Mouse (Mus musculus) hindbrain, embryonic 12.5 days (tissue): ENCODE measurements around the gene Cmtm8. TPM values are rescaled to one million over a fixed set of nuclear protein-coding genes. Genes with fewer than 3 reads are reported as not detected.

Experiments used
- ATAC-seq: fragments of 200-750 bp; cut with Nextera tagmentation; 2 replicates; pipeline ENCODE4 v1.8.0; 2017; ENCODE audit warnings: moderate TSS enrichment; ENCODE audit not compliant: low FRiP score
- H3K27ac ChIP-seq: fragments of 300-500 bp; sonication (generic); 2 replicates; pipeline ENCODE4 v1.5.1; 2016; ENCODE audit warnings: mild to moderate bottlenecking
- H3K27me3 ChIP-seq: fragments of 300-500 bp; sonication (generic); 2 replicates; pipeline ENCODE4 v1.6.1; 2016; ENCODE audit warnings: mild to moderate bottlenecking
- H3K36me3 ChIP-seq: fragments of 300-500 bp; sonication (generic); 2 replicates; pipeline ENCODE4 v1.6.1; 2016; ENCODE audit warnings: mild to moderate bottlenecking
- H3K4me1 ChIP-seq: fragments of 300-500 bp; sonication (generic); 2 replicates; pipeline ENCODE4 v1.6.1; 2016
- H3K4me2 ChIP-seq: fragments of 300-500 bp; sonication (generic); replicated peaks from 2 replicates; pipeline ENCODE4 v1.6.1; 2016; ENCODE audit warnings: mild to moderate bottlenecking
- H3K4me3 ChIP-seq: fragments of 300-500 bp; sonication (generic); 2 replicates; pipeline ENCODE4 v1.5.1; 2016; ENCODE audit warnings: mild to moderate bottlenecking
- H3K9ac ChIP-seq: fragments of 300-500 bp; sonication (generic); 2 replicates; pipeline ENCODE4 v1.6.1; 2016; ENCODE audit warnings: mild to moderate bottlenecking, moderate library complexity
- H3K9me3 ChIP-seq: fragments of 300-500 bp; sonication (generic); replicated peaks from 2 replicates; pipeline ENCODE4 v1.6.1; 2016; ENCODE audit warnings: mild to moderate bottlenecking
- WGBS: fragments of 180-500 bp; shearing (Covaris S2); methylation state at CpG from one replicate; pipeline ENCODE4 v1.1.7; 2016; 5-methylcytosine and 5-hydroxymethylcytosine counted together
- polyA plus RNA-seq: library from polyadenylated mRNA; unstranded; fragments of >200 nt; fragmentation: Nextera tagmentation; extraction: Ambion mirVana; gene quantifications from 2 replicates; pipeline ENCODE4 v1.2.1, GENCODE M21; 2016

Gene Cmtm8
- polyA plus RNA-seq, 1 experiment from 2014 or later = 41.5 TPM

DNA sequence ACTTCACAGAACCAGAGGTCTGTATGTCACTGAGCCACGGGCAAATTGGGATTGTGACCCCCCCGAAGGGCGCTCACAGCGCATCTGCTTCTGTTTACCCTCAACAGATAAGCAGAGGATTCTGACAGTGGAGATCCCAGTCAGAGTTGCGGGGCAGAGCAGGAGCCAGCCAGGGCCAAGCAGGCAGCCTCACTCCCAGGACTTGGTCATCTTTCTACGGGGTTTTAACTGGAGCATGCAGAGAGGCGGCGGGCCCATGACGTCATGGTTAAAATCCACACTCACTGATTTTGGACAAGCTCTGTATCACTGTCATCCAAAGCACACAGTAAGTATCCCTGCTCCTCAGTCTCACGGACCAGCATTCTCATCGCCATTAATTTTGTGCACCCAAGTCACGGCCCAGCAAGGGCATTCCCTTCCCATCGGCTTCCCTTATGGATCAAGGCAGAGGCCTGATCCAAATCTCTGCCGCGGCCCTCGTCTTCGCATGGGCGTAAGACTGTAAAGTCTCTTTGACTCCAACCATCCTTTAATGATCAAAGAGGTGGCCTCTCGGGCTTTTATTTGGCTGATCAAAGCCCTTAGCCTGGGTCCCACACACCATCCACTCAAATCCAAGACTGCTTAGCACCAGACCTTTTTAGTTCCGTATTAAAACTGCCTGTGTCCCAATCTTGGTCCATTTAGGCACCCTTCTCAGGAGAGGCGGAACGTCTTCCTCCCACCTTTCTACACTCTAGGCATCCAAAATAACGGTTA is 63.8 kb downstream of the Cmtm8 start:
- H3K27ac ChIP-seq = no peak overlapping the region
- 32% methylated on average over 23 of the region's 23 CpGs for WGBS
- H3K27me3 ChIP-seq = no peaks in the 10 kb centered on the region; the same call in 1 of the 2 replicates
- peaks cover 22% of the 10 kb centered on the region for H3K4me1 ChIP-seq
- no peaks in the 10 kb centered on the region for H3K9me3 ChIP-seq
- H3K36me3 ChIP-seq = no peaks in the 10 kb centered on the region
- H3K4me3 ChIP-seq = peak overlapping the region; percentile 55
- H3K9ac ChIP-seq = peak overlapping the region; percentile 63
- peak overlapping the region; percentile 92 for H3K4me2 ChIP-seq
- peak; percentile 12; the same call in 1 of the 2 replicates for ATAC-seq

DNA sequence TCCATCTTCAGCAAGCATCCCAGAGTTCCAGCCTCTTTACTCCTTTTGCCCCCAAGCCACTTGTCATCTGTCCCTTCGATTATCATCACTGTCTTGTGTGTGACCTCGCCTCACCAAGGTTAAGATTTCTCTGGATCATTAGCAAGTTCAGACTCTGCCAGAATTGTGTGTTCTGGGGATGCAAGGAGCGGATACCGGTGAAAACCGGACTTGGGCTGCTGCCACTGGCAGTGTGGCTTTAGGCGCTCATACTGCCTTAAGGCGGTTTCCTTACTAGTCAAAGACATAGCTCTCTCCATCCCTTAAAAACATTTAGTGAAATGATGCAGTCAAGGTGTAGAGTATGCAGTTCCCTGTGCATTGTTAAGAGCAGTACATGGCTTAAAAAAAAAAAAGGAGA is 65.1 kb downstream of the Cmtm8 start:
- H3K4me1 ChIP-seq = peaks cover 27% of the 10 kb centered on the region
- no peak overlapping the region for H3K9ac ChIP-seq
- H3K9me3 ChIP-seq = no peaks in the 10 kb centered on the region
- H3K36me3 ChIP-seq = no peaks in the 10 kb centered on the region
- ATAC-seq = no peak
- H3K4me2 ChIP-seq = no peak overlapping the region
- no peak overlapping the region for H3K4me3 ChIP-seq
- H3K27ac ChIP-seq = no peak overlapping the region
- no peaks in the 10 kb centered on the region for H3K27me3 ChIP-seq
- 85% methylated on average over 7 of the region's 7 CpGs for WGBS

DNA sequence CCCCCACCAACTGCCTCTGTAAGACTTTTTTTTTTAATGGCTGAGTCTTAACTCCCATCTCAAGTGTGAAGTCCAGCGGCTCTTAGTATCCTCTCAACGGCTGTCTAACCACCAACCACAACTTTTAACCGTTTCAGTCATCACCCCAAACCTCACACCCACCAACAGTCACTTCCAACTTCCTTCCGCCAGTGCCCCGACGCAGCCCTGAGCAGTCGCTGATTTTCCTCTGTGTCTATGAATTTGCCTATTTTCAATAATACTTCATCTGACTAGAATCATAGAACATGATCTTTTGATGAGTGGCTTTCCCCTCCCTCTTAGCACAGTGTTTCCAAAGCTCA is 65.9 kb downstream of the Cmtm8 start:
- H3K9ac ChIP-seq = no peak overlapping the region
- no peak overlapping the region for H3K27ac ChIP-seq
- 96% methylated on average over 7 of the region's 7 CpGs for WGBS
- H3K4me3 ChIP-seq = no peak overlapping the region
- no peaks in the 10 kb centered on the region for H3K36me3 ChIP-seq
- ATAC-seq = no peak
- no peaks in the 10 kb centered on the region for H3K9me3 ChIP-seq
- no peaks in the 10 kb centered on the region for H3K27me3 ChIP-seq
- no peak overlapping the region for H3K4me2 ChIP-seq
- H3K4me1 ChIP-seq = peaks cover 27% of the 10 kb centered on the region

- H3K36me3 ChIP-seq = peaks cover 3% of the 10 kb centered on the region; the same call in 1 of the 2 replicates
- no peak overlapping the region for H3K4me3 ChIP-seq
- H3K27ac ChIP-seq = no peak overlapping the region
- 84% methylated on average over 6 of the region's 6 CpGs for WGBS
- H3K4me1 ChIP-seq = peaks cover 27% of the 10 kb centered on the region
- ATAC-seq = no peak
- H3K9me3 ChIP-seq = no peaks in the 10 kb centered on the region
- H3K4me2 ChIP-seq = no peak overlapping the region
- H3K9ac ChIP-seq = no peak overlapping the region
- no peaks in the 10 kb centered on the region for H3K27me3 ChIP-seq
These were observed 66.5 kb downstream of the Cmtm8 start for GRCm38 (mm10) chr9:114777178-114778046.

GRCm38 (mm10) chr9:114776361-114776760 is 67.6 kb downstream of the Cmtm8 start:
- H3K4me2 ChIP-seq = no peak overlapping the region
- peaks cover 21% of the 10 kb centered on the region for H3K4me1 ChIP-seq

DNA sequence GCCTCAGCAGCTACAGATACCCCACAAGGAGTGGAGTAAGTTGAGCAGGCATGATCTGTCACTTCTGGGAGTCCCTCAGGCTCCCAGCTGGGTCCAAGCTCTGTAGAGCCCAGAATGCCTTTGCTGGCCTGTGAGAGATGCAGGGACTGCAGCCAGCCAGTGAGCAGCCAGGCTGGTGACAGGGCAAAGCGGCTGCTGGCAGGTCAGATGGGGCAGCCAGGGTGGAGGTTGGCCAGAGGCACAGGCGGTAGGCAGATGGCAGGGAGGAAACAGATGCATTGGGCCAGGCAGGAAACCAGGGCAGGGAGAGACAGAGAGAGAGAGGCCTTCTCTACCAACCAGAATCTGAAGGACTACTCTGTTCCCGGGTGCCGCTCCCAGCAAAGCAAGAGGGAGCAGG is 68.7 kb downstream of the Cmtm8 start:
- Histone ChIP-seq H3K9ac (no peak overlapping the region), H3K27ac (0 out of 2 replicates have a peak overlapping the region, but pooled peaks have one; percentile 9), H3K36me3 (peaks cover 7% of the 10 kb centered on the region; the same call in 1 of the 2 replicates), H3K4me3 (no peak overlapping the region), H3K4me2 (no peak overlapping the region), H3K9me3 (no peaks in the 10 kb centered on the region), H3K4me1 (peaks cover 15% of the 10 kb centered on the region), H3K27me3 (no peaks in the 10 kb centered on the region)
- no peak for ATAC-seq
- WGBS = 57% methylated on average over 4 of the region's 4 CpGs

More at GRCm38 (mm10) chr9:114776361-114776760, 67.6 kb downstream of the Cmtm8 start:
- H3K36me3 ChIP-seq = peaks cover 7% of the 10 kb centered on the region; the same call in 1 of the 2 replicates
- no peaks in the 10 kb centered on the region for H3K27me3 ChIP-seq
- no peak for ATAC-seq
- no peak overlapping the region for H3K4me3 ChIP-seq
- H3K9ac ChIP-seq = no peak overlapping the region
- H3K27ac ChIP-seq = no peak overlapping the region
- WGBS = 91% methylated on average over 3 of the region's 3 CpGs
- H3K9me3 ChIP-seq = no peaks in the 10 kb centered on the region

GRCm38 (mm10) chr9:114774629-114775028 is 69.3 kb downstream of the Cmtm8 start:
- Histone ChIP-seq H3K36me3 (peaks cover 7% of the 10 kb centered on the region; the same call in 1 of the 2 replicates), H3K4me2 (no peak overlapping the region), H3K4me1 (peaks cover 11% of the 10 kb centered on the region), H3K27ac (no peak overlapping the region), H3K9ac (no peak overlapping the region), H3K27me3 (no peaks in the 10 kb centered on the region), H3K9me3 (no peaks in the 10 kb centered on the region), H3K4me3 (no peak overlapping the region)
- ATAC-seq = no peak
- WGBS = 78% methylated on average over 6 of the region's 6 CpGs

DNA sequence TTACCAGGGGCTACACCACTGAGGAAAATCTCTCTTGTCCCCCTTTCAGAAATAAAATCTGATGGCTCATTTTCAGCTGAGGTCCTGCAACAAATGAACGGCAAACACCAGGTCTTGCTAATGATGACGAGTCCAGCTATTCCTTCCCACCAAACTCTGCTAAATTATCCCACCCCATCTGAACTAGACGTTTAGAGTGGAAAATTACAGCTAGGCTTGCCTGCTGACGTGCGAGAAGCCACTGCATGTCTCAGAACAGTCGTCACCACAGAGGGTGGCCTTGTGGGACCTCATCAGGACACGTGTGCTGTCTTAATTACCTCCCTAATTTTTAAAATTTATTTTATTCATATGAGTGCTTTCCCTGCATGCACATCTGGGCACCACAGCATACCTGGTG is 72.4 kb downstream of the Cmtm8 start:
- H3K4me3 ChIP-seq = no peak overlapping the region

GRCm38 (mm10) chr9:114770224-114770623 is 73.7 kb downstream of the Cmtm8 start:
- Histone ChIP-seq H3K27me3 (no peaks in the 10 kb centered on the region), H3K27ac (no peak overlapping the region), H3K36me3 (peaks cover 7% of the 10 kb centered on the region; the same call in 1 of the 2 replicates), H3K4me3 (no peak overlapping the region), H3K9ac (no peak overlapping the region), H3K4me1 (peaks cover 20% of the 10 kb centered on the region), H3K9me3 (no peaks in the 10 kb centered on the region), H3K4me2 (no peak overlapping the region)
- ATAC-seq = no peak
- WGBS = 90% methylated on average over 4 of the region's 4 CpGs

More for the DNA sequence above, 72.4 kb downstream of the Cmtm8 start:
- 90% methylated on average over 7 of the region's 7 CpGs for WGBS
- H3K9me3 ChIP-seq = no peaks in the 10 kb centered on the region
- no peak overlapping the region for H3K27ac ChIP-seq
- no peak for ATAC-seq
- H3K9ac ChIP-seq = no peak overlapping the region
- peaks cover 25% of the 10 kb centered on the region for H3K4me1 ChIP-seq
- H3K4me2 ChIP-seq = no peak overlapping the region
- no peaks in the 10 kb centered on the region for H3K27me3 ChIP-seq
- H3K36me3 ChIP-seq = peaks cover 7% of the 10 kb centered on the region; the same call in 1 of the 2 replicates

DNA sequence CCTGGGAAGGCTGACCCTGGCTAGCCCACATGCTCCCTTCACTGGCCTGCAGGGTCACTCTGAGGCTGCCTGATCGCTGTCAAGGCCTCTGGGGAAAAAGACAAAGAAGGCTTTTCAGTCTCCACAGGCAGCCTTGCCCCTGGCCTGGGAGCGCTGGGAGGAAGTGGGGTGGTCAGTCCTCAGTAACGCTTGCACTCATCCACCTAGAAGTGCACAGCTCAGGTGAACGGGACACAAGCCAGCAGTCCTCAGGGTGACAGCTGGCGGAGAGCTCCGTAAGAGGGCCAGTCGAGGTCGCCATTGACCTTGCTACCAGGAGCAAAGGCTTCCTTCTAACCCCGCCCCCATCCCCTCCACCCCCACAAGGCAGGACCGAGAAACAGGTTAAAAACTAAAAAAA is 75.9 kb downstream of the Cmtm8 start:
- no peak overlapping the region for H3K4me2 ChIP-seq
- H3K9ac ChIP-seq = no peak overlapping the region
- no peaks in the 10 kb centered on the region for H3K9me3 ChIP-seq
- H3K36me3 ChIP-seq = peaks cover 7% of the 10 kb centered on the region; the same call in 1 of the 2 replicates
- H3K27me3 ChIP-seq = no peaks in the 10 kb centered on the region
- peaks cover 14% of the 10 kb centered on the region for H3K4me1 ChIP-seq
- H3K4me3 ChIP-seq = no peak overlapping the region
- no peak for ATAC-seq
- peak overlapping the region; percentile 44; the same call in 1 of the 2 replicates for H3K27ac ChIP-seq
- 42% methylated on average over 10 of the region's 10 CpGs for WGBS

DNA sequence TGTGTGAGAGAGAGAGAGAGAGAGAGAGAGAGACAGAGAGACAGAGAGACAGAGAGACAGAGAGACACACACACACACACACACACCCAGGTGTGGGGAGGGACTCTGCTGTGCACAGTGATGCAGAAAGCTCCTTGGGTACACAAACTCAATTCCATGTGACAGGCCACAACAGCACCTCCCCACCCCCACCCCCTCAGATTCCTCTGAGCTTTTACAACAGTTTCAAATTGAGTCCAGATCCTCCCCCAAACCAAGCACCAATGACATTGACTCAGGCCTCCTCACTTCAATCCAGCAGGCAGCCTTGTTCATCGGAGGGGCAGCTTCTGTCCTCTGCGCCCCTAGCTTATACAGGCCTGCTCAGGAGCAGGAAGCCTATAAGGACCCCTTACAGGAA is 76.4 kb downstream of the Cmtm8 start:
- ATAC-seq = no peak
- H3K9me3 ChIP-seq = no peaks in the 10 kb centered on the region

DNA sequence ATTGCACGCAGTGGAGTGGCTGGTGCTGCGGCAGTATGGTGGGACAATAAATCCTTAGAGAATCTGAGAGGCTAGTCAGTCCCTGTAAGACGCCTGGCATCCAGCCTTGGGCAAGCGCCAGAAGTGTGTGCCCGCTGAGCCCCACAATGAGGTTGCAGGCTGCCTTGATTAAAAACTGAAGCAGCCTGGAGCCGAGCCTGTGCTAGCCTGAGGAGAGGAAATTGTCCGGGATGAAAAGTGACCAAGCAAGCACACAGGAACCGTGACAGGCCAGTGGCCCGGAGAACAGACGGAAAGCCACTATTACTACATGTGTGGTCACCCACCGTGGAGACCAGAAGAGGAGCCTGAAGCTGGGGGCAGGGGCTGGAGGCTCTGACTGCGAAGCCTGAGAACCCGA is 76.9 kb downstream of the Cmtm8 start:
- no peak overlapping the region for H3K4me2 ChIP-seq
- no peaks in the 10 kb centered on the region for H3K27me3 ChIP-seq
- WGBS = 60% methylated on average over 13 of the region's 13 CpGs
- peak; percentile 60; the same call in 1 of the 2 replicates for ATAC-seq
- H3K36me3 ChIP-seq = peaks cover under 1% of the 10 kb centered on the region; the same call in 1 of the 2 replicates
- no peak overlapping the region for H3K9ac ChIP-seq
- H3K9me3 ChIP-seq = no peaks in the 10 kb centered on the region
- peak overlapping the region; percentile 44 for H3K27ac ChIP-seq
- peaks cover 14% of the 10 kb centered on the region for H3K4me1 ChIP-seq
- H3K4me3 ChIP-seq = no peak overlapping the region

More for the DNA sequence above, 76.4 kb downstream of the Cmtm8 start:
- Histone ChIP-seq H3K27me3 (no peaks in the 10 kb centered on the region), H3K9ac (no peak overlapping the region), H3K4me1 (peaks cover 14% of the 10 kb centered on the region), H3K4me2 (no peak overlapping the region), H3K4me3 (no peak overlapping the region), H3K36me3 (peaks cover 5% of the 10 kb centered on the region; the same call in 1 of the 2 replicates), H3K27ac (peak overlapping the region; percentile 44; the same call in 1 of the 2 replicates)
- WGBS = 62% methylated on average over 2 of the region's 2 CpGs
